Mouse (Mus musculus): ENCODE results near the gene Fcgr3.

Gene Fcgr3

DNA sequence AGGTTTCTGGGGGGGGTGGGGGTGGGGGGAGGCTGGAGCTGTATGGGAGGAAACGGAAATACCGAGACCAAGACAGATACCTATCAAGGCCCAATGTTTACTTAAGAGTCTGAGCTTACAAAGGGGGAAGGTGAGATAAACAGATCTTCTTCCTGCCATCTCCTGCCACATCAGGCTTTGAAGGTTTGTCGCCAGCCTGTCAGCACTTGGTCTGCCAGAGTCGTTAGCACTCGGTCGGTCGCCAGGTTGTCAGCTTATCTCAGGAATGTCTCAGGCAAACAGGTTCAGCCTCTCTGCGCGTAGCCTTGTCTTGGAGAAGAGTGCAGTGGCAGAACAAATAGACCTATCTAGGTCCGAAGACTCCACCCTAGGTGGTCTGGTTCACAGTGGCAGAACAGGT lies 4.3 kb downstream of the Fcgr3 start:
- TF ChIP-seq CTCF (conservative IDR thresholded peaks at IDR 0.05; ENCODE audit: low read length) (no peak), POU5F1 (IDR thresholded peaks at IDR 0.05; ENCODE audit: borderline replicate concordance, low read length) (no peak), NANOG (IDR thresholded peaks at IDR 0.05; ENCODE audit: borderline replicate concordance, low read length) (no peak)
- Histone ChIP-seq H3K27me3 (ENCODE audit: insufficient read depth, low read length) (peaks cover 7% of the 10 kb centered on the region), H3K36me3 (ENCODE audit: insufficient read depth, low read length) (no peaks in the 10 kb centered on the region)

DNA sequence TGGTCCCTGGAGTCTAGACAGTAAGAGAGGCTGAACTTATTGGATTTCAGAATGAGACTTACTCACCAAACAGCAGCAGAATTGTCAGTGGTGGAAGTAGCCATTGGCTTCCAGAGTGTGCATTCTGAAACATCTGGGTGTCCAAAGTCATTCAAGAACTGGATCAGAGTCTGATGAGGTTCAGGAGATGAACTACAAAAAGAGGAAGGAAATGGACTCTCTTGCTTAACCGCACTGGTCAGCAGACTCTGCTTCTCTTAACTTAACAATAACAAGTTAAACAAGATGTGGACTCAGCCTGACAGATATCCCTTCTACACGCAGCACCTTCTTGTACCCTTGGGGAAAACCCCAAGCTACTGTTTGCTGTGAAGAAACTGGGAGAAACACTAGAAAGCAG lies 5.5 kb downstream of the Fcgr3 start:
- peaks cover 20% of the 10 kb centered on the region for H3K9me3 ChIP-seq (ENCODE audit: low read length)
- H3K36me3 ChIP-seq (ENCODE audit: insufficient read depth, low read length), result no peaks in the 10 kb centered on the region
- 0 out of 2 replicates have a peak, but pooled peaks cover 4% of the 10 kb centered on the region for H3K27me3 ChIP-seq (ENCODE audit: insufficient read depth, low read length)
- TF ChIP-seq CTCF (conservative IDR thresholded peaks at IDR 0.05; ENCODE audit: low read length), result no peak
- TF ChIP-seq POU5F1 (IDR thresholded peaks at IDR 0.05; ENCODE audit: borderline replicate concordance, low read length), result no peak
- no peak for TF ChIP-seq NANOG (IDR thresholded peaks at IDR 0.05; ENCODE audit: borderline replicate concordance, low read length)
- H3K4me3 ChIP-seq (replicated peaks; ENCODE audit: low read length), result no peak overlapping the region
- 0 out of 2 replicates have a peak, but pooled peaks cover 8% of the 10 kb centered on the region for H3K4me1 ChIP-seq (replicated peaks; ENCODE audit: low read depth, low read length)

More for the DNA sequence above, 4.3 kb downstream of the Fcgr3 start:
- H3K4me1 ChIP-seq (replicated peaks; ENCODE audit: low read depth, low read length), result peaks cover 10% of the 10 kb centered on the region; the same call in 1 of the 2 replicates
- no peak overlapping the region for H3K4me3 ChIP-seq (replicated peaks; ENCODE audit: low read length)
- peaks cover 20% of the 10 kb centered on the region for H3K9me3 ChIP-seq (ENCODE audit: low read length)

DNA sequence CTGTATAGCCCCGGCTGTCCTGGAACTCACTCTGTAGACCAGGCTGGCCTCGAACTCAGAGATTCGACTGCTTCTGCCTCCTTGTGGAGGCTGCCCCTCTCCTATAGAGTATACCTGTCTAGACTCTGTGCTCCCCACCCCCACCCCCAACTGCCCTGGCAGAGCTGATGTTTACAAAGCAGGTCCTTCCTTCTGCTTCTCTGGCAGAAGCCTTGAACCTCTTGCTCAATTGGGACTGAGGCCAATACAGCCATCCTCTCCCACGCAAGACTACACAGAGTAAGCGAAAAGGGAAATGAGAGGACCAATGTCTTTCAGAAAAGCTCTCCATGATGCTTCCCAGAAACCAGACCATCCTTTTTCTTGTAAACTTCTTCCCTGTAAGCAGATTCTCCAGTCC lies 7.5 kb downstream of the Fcgr3 start:
- H3K27me3 ChIP-seq (ENCODE audit: insufficient read depth, low read length), result no peaks in the 10 kb centered on the region
- no peak overlapping the region for H3K4me3 ChIP-seq (replicated peaks; ENCODE audit: low read length)
- H3K36me3 ChIP-seq (ENCODE audit: insufficient read depth, low read length), result no peaks in the 10 kb centered on the region
- no peak for TF ChIP-seq CTCF (conservative IDR thresholded peaks at IDR 0.05; ENCODE audit: low read length)
- no peak for TF ChIP-seq POU5F1 (IDR thresholded peaks at IDR 0.05; ENCODE audit: borderline replicate concordance, low read length)
- peaks cover 9% of the 10 kb centered on the region for H3K9me3 ChIP-seq (ENCODE audit: low read length)
- H3K4me1 ChIP-seq (replicated peaks; ENCODE audit: low read depth, low read length), result 0 out of 2 replicates have a peak, but pooled peaks cover 8% of the 10 kb centered on the region

DNA sequence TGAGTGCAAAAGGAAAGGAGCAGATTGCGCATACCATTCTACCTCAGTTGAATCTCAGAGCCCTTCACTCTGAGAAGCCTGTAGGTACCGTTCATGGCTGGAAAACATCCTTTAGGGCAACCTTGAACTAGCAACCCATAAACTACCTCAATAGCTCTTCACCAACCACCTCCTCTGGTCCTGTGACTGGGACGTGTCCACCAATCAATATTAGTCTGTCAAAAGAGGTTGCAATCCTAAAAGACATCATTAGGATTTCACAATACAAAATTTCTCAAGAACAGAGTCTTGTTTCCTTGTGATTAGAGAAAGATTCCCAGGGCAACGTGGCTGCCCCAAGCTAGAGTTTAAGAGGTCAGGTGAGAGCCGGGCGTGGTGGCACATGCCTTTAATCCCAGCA lies 11.4 kb downstream of the Fcgr3 start:
- Histone ChIP-seq H3K27me3 (ENCODE audit: insufficient read depth, low read length) (no peaks in the 10 kb centered on the region), H3K4me1 (replicated peaks; ENCODE audit: low read depth, low read length) (peaks cover 9% of the 10 kb centered on the region; the same call in 1 of the 2 replicates), H3K4me3 (replicated peaks; ENCODE audit: low read length) (no peak overlapping the region), H3K36me3 (ENCODE audit: insufficient read depth, low read length) (no peaks in the 10 kb centered on the region), H3K9me3 (ENCODE audit: low read length) (peaks cover 18% of the 10 kb centered on the region)
- TF ChIP-seq POU5F1 (IDR thresholded peaks at IDR 0.05; ENCODE audit: borderline replicate concordance, low read length) (no peak), NANOG (IDR thresholded peaks at IDR 0.05; ENCODE audit: borderline replicate concordance, low read length) (no peak), CTCF (conservative IDR thresholded peaks at IDR 0.05; ENCODE audit: low read length) (no peak)

DNA sequence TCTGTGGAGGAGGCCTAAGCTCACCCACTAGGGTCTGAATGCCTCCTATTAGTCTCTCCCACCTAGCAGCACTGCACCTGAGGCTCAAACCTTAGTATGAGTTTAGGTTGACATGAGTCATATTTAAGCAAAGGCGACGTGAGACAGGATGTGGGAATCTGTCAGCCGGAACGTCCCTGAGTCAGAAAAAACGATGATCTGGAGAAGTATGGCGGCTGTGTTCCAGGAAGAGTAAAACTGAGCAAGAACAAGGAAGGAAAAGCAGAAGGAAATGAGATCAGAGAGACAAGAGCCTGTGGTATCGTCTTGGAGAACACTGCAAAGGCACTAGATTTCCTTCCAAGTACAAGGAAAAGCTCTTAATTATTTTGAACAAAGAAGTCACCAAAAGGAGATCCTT lies 14.0 kb downstream of the Fcgr3 start:
- Histone ChIP-seq H3K4me3 (replicated peaks; ENCODE audit: low read length) (no peak overlapping the region), H3K36me3 (ENCODE audit: insufficient read depth, low read length) (no peaks in the 10 kb centered on the region), H3K9me3 (ENCODE audit: low read length) (peaks cover 39% of the 10 kb centered on the region), H3K4me1 (replicated peaks; ENCODE audit: low read depth, low read length) (peaks cover 6% of the 10 kb centered on the region; the same call in 1 of the 2 replicates), H3K27me3 (ENCODE audit: insufficient read depth, low read length) (no peaks in the 10 kb centered on the region)
- TF ChIP-seq CTCF (conservative IDR thresholded peaks at IDR 0.05; ENCODE audit: low read length), result no peak
- TF ChIP-seq NANOG (IDR thresholded peaks at IDR 0.05; ENCODE audit: borderline replicate concordance, low read length), result no peak
- TF ChIP-seq POU5F1 (IDR thresholded peaks at IDR 0.05; ENCODE audit: borderline replicate concordance, low read length), result no peak

DNA sequence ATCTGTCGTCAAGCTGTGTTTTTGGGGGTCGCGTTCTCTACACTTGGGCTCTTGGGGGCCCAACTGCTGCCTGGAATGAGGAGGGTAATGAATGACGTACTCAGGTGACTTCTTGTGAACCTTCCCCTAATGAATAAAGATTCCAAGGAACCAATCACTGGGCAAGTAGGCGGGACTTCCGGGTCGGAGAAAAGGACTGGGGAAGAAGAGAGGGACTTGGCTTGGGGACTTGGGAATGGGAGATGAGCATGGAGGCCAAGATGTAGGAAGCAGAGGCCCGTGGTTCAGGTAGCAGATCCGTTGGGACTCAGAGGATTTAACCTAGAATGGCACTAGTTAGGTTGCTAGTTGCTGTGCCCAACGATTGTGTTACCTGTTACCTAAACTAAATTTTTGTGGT lies 15.5 kb downstream of the Fcgr3 start:
- Histone ChIP-seq H3K9me3 (ENCODE audit: low read length) (peaks cover 53% of the 10 kb centered on the region), H3K4me1 (replicated peaks; ENCODE audit: low read depth, low read length) (peaks cover 6% of the 10 kb centered on the region; the same call in 1 of the 2 replicates), H3K4me3 (replicated peaks; ENCODE audit: low read length) (no peak overlapping the region), H3K27me3 (ENCODE audit: insufficient read depth, low read length) (no peaks in the 10 kb centered on the region), H3K36me3 (ENCODE audit: insufficient read depth, low read length) (no peaks in the 10 kb centered on the region)
- TF ChIP-seq NANOG (IDR thresholded peaks at IDR 0.05; ENCODE audit: borderline replicate concordance, low read length), result no peak
- no peak for TF ChIP-seq CTCF (conservative IDR thresholded peaks at IDR 0.05; ENCODE audit: low read length)
- TF ChIP-seq POU5F1 (IDR thresholded peaks at IDR 0.05; ENCODE audit: borderline replicate concordance, low read length), result no peak

DNA sequence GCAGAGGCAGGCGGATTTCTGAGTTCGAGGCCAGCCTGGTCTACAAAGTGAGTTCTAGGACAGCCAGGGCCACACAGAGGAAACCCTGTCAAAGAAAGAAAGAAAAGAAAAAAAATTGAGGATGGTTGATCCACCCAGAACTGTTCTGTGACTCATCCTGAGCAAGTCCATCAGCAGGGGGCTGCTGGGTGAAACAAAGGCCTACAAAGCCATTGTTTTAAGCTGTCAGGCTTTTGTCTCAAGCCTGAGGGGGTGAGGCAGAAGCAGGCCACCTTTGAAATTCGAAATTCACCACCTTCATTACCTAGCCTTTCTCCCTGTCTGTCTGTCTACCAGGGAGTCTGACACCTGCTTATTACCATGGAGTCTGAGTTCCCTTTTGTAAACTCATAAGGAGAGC lies 18.2 kb downstream of the Fcgr3 start:
- TF ChIP-seq NANOG (IDR thresholded peaks at IDR 0.05; ENCODE audit: borderline replicate concordance, low read length) (no peak), POU5F1 (IDR thresholded peaks at IDR 0.05; ENCODE audit: borderline replicate concordance, low read length) (no peak), CTCF (conservative IDR thresholded peaks at IDR 0.05; ENCODE audit: low read length) (no peak)
- Histone ChIP-seq H3K27me3 (ENCODE audit: insufficient read depth, low read length) (no peaks in the 10 kb centered on the region), H3K9me3 (ENCODE audit: low read length) (peaks cover 62% of the 10 kb centered on the region), H3K4me3 (replicated peaks; ENCODE audit: low read length) (no peak overlapping the region), H3K4me1 (replicated peaks; ENCODE audit: low read depth, low read length) (peaks cover 6% of the 10 kb centered on the region; the same call in 1 of the 2 replicates), H3K36me3 (ENCODE audit: insufficient read depth, low read length) (no peaks in the 10 kb centered on the region)

DNA sequence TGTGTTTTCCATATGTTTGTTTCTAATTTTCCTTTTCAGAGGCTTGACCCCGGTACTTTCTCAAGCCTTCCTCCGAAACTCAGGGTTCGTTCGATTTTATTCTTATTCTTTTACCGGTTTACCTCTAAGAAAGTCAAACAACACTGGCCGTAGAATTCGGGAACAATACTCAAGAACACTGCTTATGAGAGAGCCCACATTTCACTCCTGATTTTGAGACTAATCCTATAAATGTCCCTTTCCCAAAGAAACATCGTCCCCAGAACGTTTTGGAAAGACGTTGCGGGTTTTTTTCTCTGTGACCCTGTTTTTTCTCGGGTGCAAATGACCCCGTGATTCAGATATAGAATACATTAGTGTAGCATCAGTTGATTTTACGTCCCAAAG lies 19.7 kb downstream of the Fcgr3 start:
- H3K4me1 ChIP-seq (replicated peaks; ENCODE audit: low read depth, low read length), result no peaks in the 10 kb centered on the region
- no peaks in the 10 kb centered on the region for H3K36me3 ChIP-seq (ENCODE audit: insufficient read depth, low read length)
- H3K9me3 ChIP-seq (ENCODE audit: low read length), result peaks cover 61% of the 10 kb centered on the region
- H3K4me3 ChIP-seq (replicated peaks; ENCODE audit: low read length), result no peak overlapping the region
- no peaks in the 10 kb centered on the region for H3K27me3 ChIP-seq (ENCODE audit: insufficient read depth, low read length)
- TF ChIP-seq POU5F1 (IDR thresholded peaks at IDR 0.05; ENCODE audit: borderline replicate concordance, low read length) (no peak), CTCF (conservative IDR thresholded peaks at IDR 0.05; ENCODE audit: low read length) (no peak), NANOG (IDR thresholded peaks at IDR 0.05; ENCODE audit: borderline replicate concordance, low read length) (no peak)

Data from E14TG2a.4 (cell line).